Mouse (Mus musculus) hindbrain, embryonic 11.5 days (tissue): ENCODE measurements at regions not wholly inside any gene's neighbourhood (a gene's known extent, or its start where the extent isn't known, plus 50 kb on each side); places are given as distances from the start of the nearest gene placed in this dataset.

Experiments
- ATAC-seq: fragments of 200-750 bp; cut with Nextera tagmentation; 2 replicates; pipeline ENCODE4 v1.8.0; 2017; ENCODE audit warnings: mild to moderate bottlenecking, moderate TSS enrichment, moderate library complexity; ENCODE audit not compliant: low FRiP score
- DNase-seq: peaks from one replicate; pipeline ENCODE4 v3.0.0-alpha.2; 2015; ENCODE audit warnings: low spot score
- H3K27ac ChIP-seq: fragments of 300-500 bp; sonication (generic); 2 replicates; pipeline ENCODE4 v1.5.1; 2014; ENCODE audit warnings: mild to moderate bottlenecking, low read depth, low read length
- H3K27me3 ChIP-seq: fragments of 300-500 bp; sonication (generic); 2 replicates; pipeline ENCODE4 v1.6.1; 2014; ENCODE audit warnings: mild to moderate bottlenecking, low read length, moderate library complexity, mixed read lengths; ENCODE audit not compliant: control insufficient read depth, insufficient read depth
- H3K36me3 ChIP-seq: fragments of 300-500 bp; sonication (generic); 2 replicates; pipeline ENCODE4 v1.6.1; 2014; ENCODE audit warnings: mild to moderate bottlenecking, low read length, moderate library complexity, mixed read lengths; ENCODE audit not compliant: control insufficient read depth, insufficient read depth
- H3K4me1 ChIP-seq: fragments of 300-500 bp; sonication (generic); replicated peaks from 2 replicates; pipeline ENCODE4 v1.6.1; 2014; ENCODE audit warnings: low read length, mixed read lengths; ENCODE audit not compliant: control insufficient read depth, insufficient read depth
- H3K4me2 ChIP-seq: fragments of 300-500 bp; sonication (generic); replicated peaks from 2 replicates; pipeline ENCODE4 v1.6.1; 2014; ENCODE audit warnings: mild to moderate bottlenecking, low read depth, low read length
- H3K4me3 ChIP-seq: fragments of 300-500 bp; sonication (generic); 2 replicates; pipeline ENCODE4 v1.5.1; 2014; ENCODE audit warnings: low read depth, low read length
- H3K9ac ChIP-seq: fragments of 300-500 bp; sonication (generic); 2 replicates; pipeline ENCODE4 v1.6.1; 2014; ENCODE audit warnings: low read depth, low read length
- H3K9me3 ChIP-seq: fragments of 300-500 bp; sonication (generic); 2 replicates; pipeline ENCODE4 v1.6.1; 2016; ENCODE audit warnings: low read length; ENCODE audit not compliant: control insufficient read depth
- WGBS: fragments of 180-500 bp; shearing (Covaris S2); extraction: QIAGEN DNeasy Blood & Tissue Kit; methylation state at CpG from one replicate; pipeline ENCODE4 v1.1.7; 2014; 5-methylcytosine and 5-hydroxymethylcytosine counted together

GRCm38 (mm10) chr3:61740088-61740487, 374.3 kb upstream of the B430305J03Rik start:
- 43% methylated on average over 2 of the region's 2 CpGs for WGBS
- no peak for DNase-seq

GRCm38 (mm10) chr3:61738528-61738927, 372.8 kb upstream of the B430305J03Rik start:
- DNase-seq (no peak), ATAC-seq (no peak)
- H3K27ac ChIP-seq: no peak overlapping the region
- 72% methylated on average over 1 of the region's 1 CpGs for WGBS
- H3K27me3 ChIP-seq: no peaks in the 10 kb centered on the region
- H3K4me3 ChIP-seq: no peak overlapping the region
- no peak overlapping the region for H3K9ac ChIP-seq
- H3K4me2 ChIP-seq: no peak overlapping the region
- H3K9me3 ChIP-seq: no peaks in the 10 kb centered on the region
- H3K36me3 ChIP-seq: no peaks in the 10 kb centered on the region
- no peaks in the 10 kb centered on the region for H3K4me1 ChIP-seq

More at GRCm38 (mm10) chr3:61740088-61740487, 374.3 kb upstream of the B430305J03Rik start:
- H3K4me1 ChIP-seq: no peaks in the 10 kb centered on the region
- H3K9ac ChIP-seq: no peak overlapping the region
- H3K4me3 ChIP-seq: no peak overlapping the region
- H3K27me3 ChIP-seq: no peaks in the 10 kb centered on the region
- H3K27ac ChIP-seq: no peak overlapping the region; the same call in 1 of the 2 replicates
- no peaks in the 10 kb centered on the region for H3K36me3 ChIP-seq
- H3K4me2 ChIP-seq: no peak overlapping the region
- no peak for ATAC-seq
- H3K9me3 ChIP-seq: no peaks in the 10 kb centered on the region

DNA sequence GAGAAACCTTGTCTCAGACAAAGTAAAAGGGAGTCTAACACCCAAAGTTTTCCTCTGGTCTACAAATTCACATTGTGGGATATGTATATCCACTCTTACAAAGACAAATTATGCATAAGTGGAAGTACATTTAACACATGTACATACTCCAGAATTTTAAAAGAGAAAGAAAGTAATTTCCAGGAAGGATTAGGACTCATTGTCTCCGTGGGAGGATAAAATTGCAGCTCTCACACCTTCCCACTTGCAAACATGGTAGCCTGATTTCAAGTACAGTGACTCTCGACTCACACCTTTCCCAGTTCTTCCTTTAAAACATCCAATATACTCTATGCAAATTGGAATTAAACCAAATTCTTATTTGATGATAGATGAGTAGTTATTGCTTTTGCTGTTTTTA, 351.0 kb upstream of the B430305J03Rik start:
- DNase-seq: no peak
- H3K4me3 ChIP-seq: no peak overlapping the region
- H3K9me3 ChIP-seq: no peaks in the 10 kb centered on the region
- no peak overlapping the region for H3K9ac ChIP-seq
- no peak overlapping the region for H3K4me2 ChIP-seq
- H3K4me1 ChIP-seq: no peaks in the 10 kb centered on the region
- 72% methylated on average over 2 of the region's 2 CpGs for WGBS
- ATAC-seq: no peak
- H3K27ac ChIP-seq: no peak overlapping the region
- no peaks in the 10 kb centered on the region for H3K27me3 ChIP-seq
- no peaks in the 10 kb centered on the region for H3K36me3 ChIP-seq

DNA sequence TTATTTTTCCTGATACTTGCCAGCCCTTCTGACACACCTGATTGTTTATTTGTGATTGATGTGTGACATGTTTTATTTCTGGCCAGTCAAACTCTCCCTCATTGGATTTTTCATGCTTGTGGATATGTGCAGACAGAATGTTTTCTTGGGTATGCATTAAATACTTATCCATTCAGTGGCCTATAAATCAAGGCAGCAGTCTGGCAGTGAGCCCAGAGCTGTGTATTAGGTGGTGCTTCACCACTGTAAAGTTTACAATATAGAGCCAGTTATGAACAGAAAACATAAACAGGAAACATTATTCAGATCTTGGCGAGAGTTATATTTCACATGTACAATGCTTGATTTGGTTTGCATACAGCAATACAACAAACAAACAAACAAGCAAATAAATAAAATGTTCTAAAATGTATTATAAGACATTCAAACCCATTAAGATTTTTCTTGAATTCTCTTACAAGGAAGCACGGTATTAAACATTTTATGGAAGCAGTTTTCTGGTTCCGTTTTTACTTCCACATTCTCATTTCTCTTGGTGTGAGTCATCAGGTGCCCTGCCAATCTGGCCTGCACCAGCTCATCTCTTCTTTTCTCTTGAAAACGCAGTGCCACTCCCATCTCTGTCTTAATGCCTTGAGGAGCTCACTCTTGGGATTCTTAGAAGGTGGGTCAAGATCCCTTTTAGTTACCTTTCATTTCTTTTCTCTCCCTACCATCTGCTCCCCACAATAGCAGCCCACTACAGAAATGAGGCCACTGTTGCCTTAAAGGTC, 322.4 kb upstream of the B430305J03Rik start:
- Histone ChIP-seq H3K9ac (no peak overlapping the region), H3K4me3 (no peak overlapping the region), H3K27me3 (no peaks in the 10 kb centered on the region), H3K9me3 (no peaks in the 10 kb centered on the region), H3K4me2 (no peak overlapping the region), H3K4me1 (no peaks in the 10 kb centered on the region), H3K27ac (no peak overlapping the region), H3K36me3 (no peaks in the 10 kb centered on the region)
- WGBS: 89% methylated on average over 4 of the region's 4 CpGs
- DNase-seq: no peak
- ATAC-seq: no peak

- no peak overlapping the region for H3K27ac ChIP-seq
- no peaks in the 10 kb centered on the region for H3K9me3 ChIP-seq
- H3K4me3 ChIP-seq: no peak overlapping the region
- WGBS: 100% methylated on average over 1 of the region's 1 CpGs
- no peak for ATAC-seq
- H3K27me3 ChIP-seq: no peaks in the 10 kb centered on the region
- no peak for DNase-seq
- H3K4me1 ChIP-seq: no peaks in the 10 kb centered on the region
- no peak overlapping the region for H3K9ac ChIP-seq
- no peaks in the 10 kb centered on the region for H3K36me3 ChIP-seq
- H3K4me2 ChIP-seq: no peak overlapping the region
Observed at GRCm38 (mm10) chr3:61670874-61671273, 305.1 kb upstream of the B430305J03Rik start.

- no peak; the same call in 1 of the 2 replicates for ATAC-seq
- Histone ChIP-seq H3K27me3 (no peaks in the 10 kb centered on the region), H3K4me3 (no peak overlapping the region), H3K4me2 (no peak overlapping the region), H3K27ac (no peak overlapping the region), H3K4me1 (no peaks in the 10 kb centered on the region), H3K9ac (no peak overlapping the region), H3K36me3 (no peaks in the 10 kb centered on the region), H3K9me3 (no peaks in the 10 kb centered on the region)
- WGBS: 61% methylated on average over 2 of the region's 2 CpGs
- no peak for DNase-seq
Observed at GRCm38 (mm10) chr3:61656143-61656542, 290.4 kb upstream of the B430305J03Rik start.

DNA sequence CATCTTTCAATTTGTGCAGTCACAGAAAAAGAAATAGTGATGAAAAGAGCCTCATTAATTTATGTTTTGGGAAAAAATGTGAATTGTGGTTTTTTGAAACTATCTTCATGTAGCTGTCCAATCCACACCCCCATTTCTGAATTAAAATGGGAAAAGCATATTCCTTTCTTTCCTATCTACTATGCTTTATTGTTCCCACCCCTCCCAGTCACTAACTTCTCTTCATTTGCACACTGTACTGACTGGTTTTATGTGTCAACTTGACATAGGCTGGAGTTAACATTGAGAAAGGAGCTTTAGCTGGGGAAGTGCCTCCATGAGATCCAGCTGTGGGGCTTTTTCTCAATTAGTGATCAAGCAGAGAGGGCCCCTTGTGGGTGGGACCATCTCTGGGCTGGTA, 262.8 kb upstream of the B430305J03Rik start:
- Histone ChIP-seq H3K4me2 (no peak overlapping the region), H3K4me1 (no peaks in the 10 kb centered on the region), H3K9me3 (no peaks in the 10 kb centered on the region), H3K27me3 (no peaks in the 10 kb centered on the region), H3K36me3 (no peaks in the 10 kb centered on the region), H3K27ac (no peak overlapping the region), H3K4me3 (no peak overlapping the region), H3K9ac (no peak overlapping the region)
- DNase-seq: no peak
- no peak for ATAC-seq

- no peak for ATAC-seq
- WGBS: 45% methylated on average over 3 of the region's 3 CpGs
Observed at GRCm38 (mm10) chr3:61628099-61628498, 262.3 kb upstream of the B430305J03Rik start.

GRCm38 (mm10) chr3:61623954-61624487, 258.3 kb upstream of the B430305J03Rik start:
- no peak overlapping the region for H3K9ac ChIP-seq

More at GRCm38 (mm10) chr3:61628099-61628498, 262.3 kb upstream of the B430305J03Rik start:
- H3K4me1 ChIP-seq: no peaks in the 10 kb centered on the region
- H3K4me3 ChIP-seq: no peak overlapping the region
- DNase-seq: no peak
- no peak overlapping the region for H3K27ac ChIP-seq
- H3K9me3 ChIP-seq: no peaks in the 10 kb centered on the region
- H3K4me2 ChIP-seq: no peak overlapping the region
- H3K9ac ChIP-seq: no peak overlapping the region
- no peaks in the 10 kb centered on the region for H3K36me3 ChIP-seq
- no peaks in the 10 kb centered on the region for H3K27me3 ChIP-seq

More at GRCm38 (mm10) chr3:61623954-61624487, 258.3 kb upstream of the B430305J03Rik start:
- H3K4me3 ChIP-seq: no peak overlapping the region
- no peaks in the 10 kb centered on the region for H3K9me3 ChIP-seq
- DNase-seq (peak; percentile 35), ATAC-seq (peak; percentile 62)
- H3K27me3 ChIP-seq: no peaks in the 10 kb centered on the region
- no peak overlapping the region for H3K27ac ChIP-seq
- no peaks in the 10 kb centered on the region for H3K4me1 ChIP-seq
- no peak overlapping the region for H3K4me2 ChIP-seq
- 52% methylated on average over 4 of the region's 4 CpGs for WGBS
- no peaks in the 10 kb centered on the region for H3K36me3 ChIP-seq
